Mouse (Mus musculus) MEL (cell line): ENCODE results near the gene Agap2. TPM values are rescaled to one million over a fixed set of nuclear protein-coding genes. Genes with fewer than 3 reads are reported as not detected.

Experiments
- DNase-seq: peaks from one replicate; pipeline ENCODE4 v3.0.0; 2011; ENCODE audit warnings: low read depth, low spot score
- H3K27ac ChIP-seq: 2 replicates; pipeline ENCODE4 v1.5.1; 2012; ENCODE audit warnings: low read depth, mild to moderate bottlenecking, control low read depth, low read length, moderate library complexity; ENCODE audit not compliant: control insufficient read depth
- H3K27me3 ChIP-seq, 2 experiments: fragments of 150-350 bp in 1 of 2; sonication (generic) in 1 of 2; 2 replicates each; pipeline ENCODE4 v1.6.1; 2012; ENCODE audit warnings: low read length in 2 of 2, mild to moderate bottlenecking in 2 of 2, improper control_type of control experiment in 1 of 2, moderate library complexity in 1 of 2; ENCODE audit not compliant: insufficient read depth in 2 of 2, control insufficient read depth in 1 of 2
- H3K36me3 ChIP-seq, 2 experiments: 2 replicates each; pipeline ENCODE4 v1.6.1; 2012 to 2014; ENCODE audit warnings: low read length in 2 of 2, improper control_type of control experiment in 1 of 2, inconsistent platforms in 1 of 2, mild to moderate bottlenecking in 1 of 2; ENCODE audit not compliant: insufficient read depth in 2 of 2, control insufficient read depth in 1 of 2
- H3K4me1 ChIP-seq, 2 experiments: fragments of 150-350 bp in 1 of 2; sonication (generic) in 1 of 2; 2 replicates each; pipeline ENCODE4 v1.6.1; 2012; ENCODE audit warnings: low read length in 2 of 2, improper control_type of control experiment in 1 of 2, mild to moderate bottlenecking in 1 of 2; ENCODE audit not compliant: insufficient read depth in 2 of 2, control insufficient read depth in 1 of 2
- H3K4me3 ChIP-seq, 2 experiments: fragments of 150-350 bp in 1 of 2; sonication (generic) in 1 of 2; 2 replicates each; pipeline ENCODE4 v1.5.1; 2012; ENCODE audit warnings: low read depth in 2 of 2, low read length in 2 of 2, mild to moderate bottlenecking in 2 of 2, moderate library complexity in 2 of 2, control low read depth in 1 of 2, improper control_type of control experiment in 1 of 2; ENCODE audit not compliant: control insufficient read depth in 1 of 2, insufficient read depth in 1 of 2
- H3K79me2 ChIP-seq: 2 replicates; pipeline ENCODE4 v1.6.1; 2012; ENCODE audit warnings: mild to moderate bottlenecking, low read length, moderate library complexity; ENCODE audit not compliant: control insufficient read depth, poor library complexity, insufficient read depth
- H3K9ac ChIP-seq: 2 replicates; pipeline ENCODE4 v1.6.1; 2012; ENCODE audit warnings: low read depth, mild to moderate bottlenecking, control low read depth, low read length, moderate library complexity; ENCODE audit not compliant: control insufficient read depth, poor library complexity, severe bottlenecking
- H3K9me3 ChIP-seq: fragments of 150-350 bp; sonication (generic); replicated peaks from 2 replicates; pipeline ENCODE4 v1.6.1; 2012; ENCODE audit warnings: mild to moderate bottlenecking, low read length, improper control_type of control experiment, moderate library complexity; ENCODE audit not compliant: insufficient read depth
- CHD1 ChIP-seq: IDR thresholded peaks from 2 replicates; pipeline ENCODE4 v1.6.1; 2012; ENCODE audit warnings: low read depth, mild to moderate bottlenecking, inconsistent platforms, low read length, improper control_type of control experiment
- CHD2 ChIP-seq: IDR thresholded peaks from 2 replicates; pipeline ENCODE4 v1.6.1; 2011; ENCODE audit warnings: low read length, improper control_type of control experiment
- E2F4 ChIP-seq: IDR thresholded peaks from 2 replicates; pipeline ENCODE4 v1.6.1; 2011; ENCODE audit warnings: low read depth, low read length, improper control_type of control experiment, borderline replicate concordance
- ELF1 ChIP-seq: IDR thresholded peaks from 2 replicates; pipeline ENCODE4 v1.6.1; 2014; ENCODE audit warnings: low read depth, mild to moderate bottlenecking, inconsistent platforms, low read length, improper control_type of control experiment, moderate library complexity
- GABPA ChIP-seq: IDR thresholded peaks from 2 replicates; pipeline ENCODE4 v1.6.1; 2012; ENCODE audit warnings: low read depth, mild to moderate bottlenecking, inconsistent platforms, low read length, improper control_type of control experiment, moderate library complexity
- GATA1 ChIP-seq: IDR thresholded peaks from 2 replicates; pipeline ENCODE4 v1.6.1; 2011; ENCODE audit warnings: low read depth, low read length, improper control_type of control experiment
- KAT2A ChIP-seq: conservative IDR thresholded peaks from 2 replicates; pipeline ENCODE4 v1.6.1; 2012; ENCODE audit warnings: low read depth, low read length, improper control_type of control experiment, inconsistent platforms
- MAFK ChIP-seq: IDR thresholded peaks from 2 replicates; pipeline ENCODE4 v1.6.1; 2011; ENCODE audit warnings: low read depth, mild to moderate bottlenecking, low read length, improper control_type of control experiment, borderline replicate concordance
- MYB ChIP-seq: IDR thresholded peaks from 2 replicates; pipeline ENCODE4 v1.6.1; 2011; ENCODE audit warnings: mild to moderate bottlenecking, low read depth, low read length, improper control_type of control experiment
- NELFE ChIP-seq: IDR thresholded peaks from 2 replicates; pipeline ENCODE4 v1.6.1; 2011; ENCODE audit warnings: low read depth, low read length, improper control_type of control experiment
- NRF1 ChIP-seq: IDR thresholded peaks from 2 replicates; pipeline ENCODE4 v1.6.1; 2014; ENCODE audit warnings: low read depth, mild to moderate bottlenecking, inconsistent platforms, low read length, improper control_type of control experiment, moderate library complexity; ENCODE audit not compliant: poor library complexity, insufficient read depth, severe bottlenecking
- POLR2AphosphoS5 ChIP-seq: IDR thresholded peaks from 2 replicates; pipeline ENCODE4 v1.6.1; 2012; ENCODE audit warnings: low read depth, borderline replicate concordance, mild to moderate bottlenecking, inconsistent platforms, low read length, moderate library complexity, mixed read lengths
- SMC3 ChIP-seq: IDR thresholded peaks from 2 replicates; pipeline ENCODE4 v1.6.1; 2011; ENCODE audit warnings: low read depth, low read length, improper control_type of control experiment
- TBP ChIP-seq: IDR thresholded peaks from 2 replicates; pipeline ENCODE4 v1.8.0; 2011; ENCODE audit warnings: low read depth, low read length, improper control_type of control experiment
- USF1 ChIP-seq: IDR thresholded peaks from 2 replicates; pipeline ENCODE4 v1.6.1; 2014; ENCODE audit warnings: low read depth, mild to moderate bottlenecking, inconsistent platforms, low read length, improper control_type of control experiment, moderate library complexity
- USF2 ChIP-seq, 2 experiments: IDR thresholded peaks; 2 replicates each; pipeline ENCODE4 v1.6.1; 2011 to 2012; ENCODE audit warnings: improper control_type of control experiment in 2 of 2, low read length in 2 of 2, borderline replicate concordance in 1 of 2, inconsistent platforms in 1 of 2, low read depth in 1 of 2, mild to moderate bottlenecking in 1 of 2; ENCODE audit not compliant: insufficient read depth in 1 of 2
- ZC3H11A ChIP-seq: IDR thresholded peaks from 2 replicates; pipeline ENCODE4 v1.6.1; 2012; ENCODE audit warnings: low read depth, mild to moderate bottlenecking, inconsistent platforms, low read length, improper control_type of control experiment
- ZKSCAN1 ChIP-seq: IDR thresholded peaks from 2 replicates; pipeline ENCODE4 v1.6.1; 2012; ENCODE audit warnings: low read depth, mild to moderate bottlenecking, inconsistent platforms, low read length, improper control_type of control experiment, moderate library complexity
- polyA plus RNA-seq, 2 experiments: library from polyadenylated mRNA; stranded (reverse) in 1 of 2; unstranded in 1 of 2; fragments of >175 nt in 1 of 2; fragments of >200 nt in 1 of 2; gene quantifications; 2 replicates each; pipeline versions ENCODE4 v1.2.1 to v1.2.4; 2012; ENCODE audit warnings: low replicate concordance in 2 of 2, low read depth in 1 of 2; ENCODE audit not compliant: insufficient read length in 2 of 2, insufficient read depth in 1 of 2, missing spikeins in 1 of 2
- total RNA-seq: library from RNA; depleted of rRNA; stranded (reverse); fragments of 300-350 nt; gene quantifications from 2 replicates; pipeline ENCODE4 v1.2.3, GENCODE M21; 2012

Agap2 gene
- total and polyA plus RNA-seq, 3 experiments: 0.04 to 0.46 TPM; not detected in 1

DNA sequence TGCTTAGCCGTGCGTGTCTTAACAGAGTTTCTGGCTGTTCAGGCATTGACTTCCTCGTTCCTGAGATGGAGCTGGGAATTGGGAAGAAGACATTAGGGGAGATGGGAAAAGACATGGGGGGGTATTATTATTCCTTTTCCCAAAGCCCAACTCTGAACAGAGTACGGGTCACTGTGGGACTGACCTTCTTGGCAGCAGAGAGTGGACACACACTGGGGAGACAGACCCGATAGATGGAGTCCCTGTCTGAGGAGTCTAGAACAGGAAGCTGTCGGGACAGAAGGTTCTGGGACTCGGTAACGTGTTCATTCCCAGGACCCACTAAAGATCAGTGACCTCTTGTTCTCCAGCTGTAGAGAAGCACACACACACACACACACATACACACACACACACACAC is 567 bp downstream of the Agap2 start:
- no peak for DNase-seq
- Histone ChIP-seq H3K9me3 (no peaks in the 10 kb centered on the region), H3K27me3 (no peaks in the 10 kb centered on the region), H3K4me3 (no peak overlapping the region), H3K27ac (no peak overlapping the region), H3K4me1 (no peaks in the 10 kb centered on the region), H3K79me2 (peaks cover 2% of the 10 kb centered on the region; the same call in 1 of the 2 replicates), H3K9ac (no peak overlapping the region), H3K36me3 (no peaks in the 10 kb centered on the region)
- TF ChIP-seq KAT2A (no peak), ELF1 (no peak), GABPA (no peak), POLR2AphosphoS5 (no peak), ZKSCAN1 (no peak), SMC3 (no peak), GATA1 (no peak), CHD2 (no peak), USF1 (no peak)

DNA sequence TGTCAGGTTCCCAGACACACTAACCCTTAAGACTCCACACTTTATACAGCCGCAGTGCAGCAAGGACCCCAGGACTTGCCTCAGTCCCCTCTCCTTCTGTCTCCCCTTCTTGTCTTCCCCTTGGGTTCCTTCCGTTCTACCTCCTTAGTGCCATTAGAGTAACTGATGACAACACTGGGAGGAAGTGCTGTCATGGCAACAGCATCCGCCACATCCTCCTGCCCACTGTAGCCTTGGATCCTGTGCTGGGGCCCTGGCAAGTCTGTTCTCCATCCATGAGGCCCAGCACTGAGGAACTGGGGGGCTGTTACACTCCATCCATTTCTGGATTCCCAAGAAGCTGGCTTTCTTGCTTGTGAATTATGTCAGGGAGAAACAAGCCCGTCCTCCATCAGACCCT is 998 bp downstream of the Agap2 start:
- no peak overlapping the region for H3K4me3 ChIP-seq
- no peak overlapping the region for H3K27ac ChIP-seq
- H3K27me3 ChIP-seq: no peaks in the 10 kb centered on the region
- H3K4me1 ChIP-seq: no peaks in the 10 kb centered on the region
- no peaks in the 10 kb centered on the region for H3K36me3 ChIP-seq
- no peak for DNase-seq
- H3K79me2 ChIP-seq: no peaks in the 10 kb centered on the region
- no peaks in the 10 kb centered on the region for H3K9me3 ChIP-seq
- TF ChIP-seq ZC3H11A (no peak), MAFK (no peak), CHD1 (no peak), GABPA (no peak), NELFE (no peak), ZKSCAN1 (no peak), NRF1 (no peak), TBP (no peak), USF2 (IDR thresholded peaks at IDR 0.05; ENCODE audit: borderline replicate concordance in 1 of 2, insufficient read depth in 1 of 2, low read depth in 1 of 2, low read length in 2 of 2) (no peak), ELF1 (no peak), POLR2AphosphoS5 (no peak), KAT2A (no peak), E2F4 (no peak), MYB (no peak)
- H3K9ac ChIP-seq: no peak overlapping the region
